Mouse (Mus musculus) lung, embryonic 15.5 days (tissue): Measurements from ENCODE around the gene Zc3h18. TPM values are rescaled to one million over a fixed set of nuclear protein-coding genes. Genes with fewer than 3 reads are reported as not detected.

Experiments used
- ATAC-seq: fragments of 200-750 bp; cut with Nextera tagmentation; 2 replicates; pipeline ENCODE4 v1.8.0; 2017; ENCODE audit warnings: moderate number of reproducible peaks, borderline replicate concordance; ENCODE audit not compliant: low FRiP score, low TSS enrichment; ENCODE audit errors: extremely low read depth
- H3K27ac ChIP-seq: fragments of 300-500 bp; sonication (generic); 2 replicates; pipeline ENCODE4 v1.5.1; 2015; ENCODE audit warnings: moderate library complexity, mild to moderate bottlenecking, inconsistent platforms
- H3K27me3 ChIP-seq: fragments of 300-500 bp; sonication (generic); 2 replicates; pipeline ENCODE4 v1.6.1; 2015; ENCODE audit warnings: inconsistent platforms
- H3K36me3 ChIP-seq: fragments of 300-500 bp; sonication (generic); 2 replicates; pipeline ENCODE4 v1.6.1; 2015; ENCODE audit warnings: inconsistent platforms
- H3K4me1 ChIP-seq: fragments of 300-500 bp; sonication (generic); 2 replicates; pipeline ENCODE4 v1.6.1; 2015; ENCODE audit warnings: inconsistent platforms
- H3K4me2 ChIP-seq: fragments of 300-500 bp; sonication (generic); 2 replicates; pipeline ENCODE4 v1.6.1; 2015; ENCODE audit warnings: inconsistent platforms, mild to moderate bottlenecking, moderate library complexity
- H3K4me3 ChIP-seq: fragments of 300-500 bp; sonication (generic); 2 replicates; pipeline ENCODE4 v1.5.1; 2015; ENCODE audit warnings: mild to moderate bottlenecking, inconsistent platforms
- H3K9ac ChIP-seq: fragments of 300-500 bp; sonication (generic); 2 replicates; pipeline ENCODE4 v1.6.1; 2015; ENCODE audit warnings: inconsistent platforms
- H3K9me3 ChIP-seq: fragments of 300-500 bp; sonication (generic); 2 replicates; pipeline ENCODE4 v1.6.1; 2016; ENCODE audit warnings: inconsistent platforms
- WGBS: fragments of 180-500 bp; shearing (Covaris S2); methylation state at CpG from one replicate; pipeline ENCODE4 v1.1.7; 2015; 5-methylcytosine and 5-hydroxymethylcytosine counted together
- polyA plus RNA-seq: library from polyadenylated mRNA; unstranded; fragments of >200 nt; fragmentation: Nextera tagmentation; extraction: Ambion mirVana; gene quantifications from 2 replicates; pipeline ENCODE4 v1.2.1, GENCODE M21; 2015

Zc3h18 gene
- polyA plus RNA-seq, 1 experiment from 2014 or later = 55.1 TPM

DNA sequence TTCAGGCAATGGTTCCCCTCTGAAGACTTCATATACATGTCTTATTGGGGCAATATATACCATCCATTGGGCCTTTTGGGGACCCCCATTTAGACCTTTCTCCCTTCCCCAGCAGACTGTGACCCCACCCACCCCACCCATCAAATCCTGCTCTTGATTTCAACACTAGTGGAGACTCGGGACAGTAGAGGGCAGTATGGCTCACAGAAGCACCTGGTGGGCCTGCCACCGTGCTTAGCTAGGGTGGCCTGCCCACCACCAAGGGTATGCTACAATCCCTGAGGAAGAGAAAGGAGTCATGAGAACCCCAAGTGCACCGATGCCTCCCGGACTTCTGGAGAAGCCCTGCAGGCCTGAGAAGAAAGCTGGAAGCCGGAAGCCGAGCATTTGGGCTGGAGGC, 37.6 kb upstream of the Zc3h18 start:
- no peak overlapping the region for H3K4me2 ChIP-seq
- ATAC-seq = no peak
- 61% methylated on average over 6 of the region's 6 CpGs for WGBS
- H3K9ac ChIP-seq = no peak overlapping the region
- H3K27me3 ChIP-seq = peaks cover 58% of the 10 kb centered on the region
- H3K36me3 ChIP-seq = peaks cover 4% of the 10 kb centered on the region; the same call in 1 of the 2 replicates
- peaks cover 28% of the 10 kb centered on the region for H3K4me1 ChIP-seq
- no peak overlapping the region for H3K4me3 ChIP-seq
- H3K27ac ChIP-seq = no peak overlapping the region
- H3K9me3 ChIP-seq = no peaks in the 10 kb centered on the region

DNA sequence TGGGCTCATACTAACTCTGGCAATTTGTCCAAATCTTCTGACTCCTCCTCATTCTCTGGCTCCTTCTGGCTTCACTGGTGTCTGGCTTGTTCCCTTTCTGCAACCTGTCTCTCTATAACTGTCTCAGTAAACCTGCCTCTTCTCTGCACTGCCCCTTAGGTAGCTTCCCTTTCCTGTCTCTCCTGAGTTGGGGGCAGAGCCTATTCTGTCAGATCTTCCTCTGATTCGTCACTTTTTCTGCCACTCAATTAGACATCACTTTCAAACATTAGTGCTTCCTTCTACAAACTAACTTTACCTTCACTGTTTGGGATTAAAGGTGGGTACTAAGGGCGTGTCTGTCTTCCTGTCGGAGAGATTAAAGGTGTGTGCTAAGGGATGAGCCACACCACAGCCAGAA, 35.6 kb upstream of the Zc3h18 start:
- Histone ChIP-seq H3K4me2 (no peak overlapping the region), H3K9ac (no peak overlapping the region), H3K4me1 (peaks cover 34% of the 10 kb centered on the region), H3K36me3 (no peaks in the 10 kb centered on the region), H3K27me3 (peaks cover 48% of the 10 kb centered on the region), H3K4me3 (no peak overlapping the region), H3K9me3 (no peaks in the 10 kb centered on the region), H3K27ac (no peak overlapping the region)
- no peak for ATAC-seq
- WGBS = 86% methylated on average over 3 of the region's 3 CpGs

DNA sequence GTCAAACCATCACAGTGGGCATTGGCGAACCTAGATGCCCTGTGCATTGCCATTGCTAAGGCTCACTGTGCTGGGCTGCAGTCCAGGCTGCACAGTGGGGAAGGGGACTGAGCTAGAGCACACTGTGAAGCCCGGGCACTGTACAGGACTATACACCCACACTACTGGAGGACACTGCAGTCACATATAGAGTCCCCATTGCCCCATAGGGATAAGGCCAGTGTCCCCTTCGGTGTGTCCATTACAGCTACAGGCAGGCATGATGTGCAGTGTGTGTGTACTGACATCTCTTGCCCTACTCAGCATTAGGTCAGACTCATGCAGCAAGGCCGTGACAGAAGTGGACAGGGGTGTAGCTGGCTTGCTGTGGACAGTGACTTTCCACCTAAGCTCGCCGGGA, 34.6 kb upstream of the Zc3h18 start:
- no peaks in the 10 kb centered on the region for H3K9me3 ChIP-seq
- 80% methylated on average over 6 of the region's 6 CpGs for WGBS
- H3K27me3 ChIP-seq = peaks cover 42% of the 10 kb centered on the region
- no peak overlapping the region for H3K4me3 ChIP-seq
- no peak overlapping the region for H3K27ac ChIP-seq
- no peak; the same call in 1 of the 2 replicates for ATAC-seq
- peaks cover 25% of the 10 kb centered on the region for H3K4me1 ChIP-seq
- H3K9ac ChIP-seq = no peak overlapping the region
- no peak overlapping the region for H3K4me2 ChIP-seq
- H3K36me3 ChIP-seq = no peaks in the 10 kb centered on the region

DNA sequence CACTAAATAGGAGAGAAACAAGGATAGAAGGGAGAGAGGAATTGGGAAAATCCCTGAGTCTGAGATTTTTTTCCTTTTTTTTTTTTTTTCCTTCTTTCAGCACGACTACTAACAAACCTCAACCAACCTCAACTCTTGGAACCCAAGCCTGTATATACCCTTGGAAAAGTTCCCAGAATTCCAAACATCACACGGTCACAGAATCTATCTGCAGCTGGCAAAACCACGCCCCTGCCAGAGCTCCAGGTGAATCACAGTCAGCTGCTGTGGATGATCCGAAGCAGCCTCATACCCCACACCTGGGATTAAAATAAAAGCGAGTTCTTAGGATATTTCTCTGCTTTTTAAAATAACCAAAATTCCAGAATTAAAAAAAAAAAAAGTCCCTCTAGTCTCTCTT, 34.0 kb upstream of the Zc3h18 start:
- Histone ChIP-seq H3K36me3 (no peaks in the 10 kb centered on the region), H3K4me3 (no peak overlapping the region), H3K27ac (no peak overlapping the region), H3K4me2 (peak overlapping the region; percentile 53; the same call in 1 of the 2 replicates), H3K4me1 (peaks cover 24% of the 10 kb centered on the region), H3K27me3 (peaks cover 37% of the 10 kb centered on the region), H3K9me3 (no peaks in the 10 kb centered on the region), H3K9ac (no peak overlapping the region)
- no peak for ATAC-seq
- WGBS = 27% methylated on average over 5 of the region's 5 CpGs

DNA sequence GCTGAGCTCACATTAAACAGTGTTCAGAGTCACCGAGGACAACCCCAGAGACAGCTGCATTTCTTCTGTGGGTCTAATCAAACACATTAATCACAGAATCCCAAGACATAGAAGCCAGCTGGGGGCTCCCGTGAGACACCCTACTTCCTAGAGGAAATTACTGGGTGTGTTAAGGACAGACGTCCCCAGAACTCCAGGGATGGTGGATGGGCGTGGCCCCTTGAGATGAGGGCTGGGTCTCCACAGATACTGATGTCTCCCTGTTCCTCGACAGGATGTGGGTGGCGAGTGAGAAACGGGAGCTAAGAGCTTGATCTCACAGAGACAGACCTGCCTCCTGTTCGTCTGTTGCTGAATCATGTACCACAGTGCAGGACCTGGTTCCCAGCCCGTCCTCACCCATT, 33.6 kb upstream of the Zc3h18 start:
- peak overlapping the region; percentile 53 for H3K4me2 ChIP-seq
- no peak overlapping the region for H3K9ac ChIP-seq
- H3K27ac ChIP-seq = no peak overlapping the region
- ATAC-seq = no peak
- WGBS = 4% methylated on average over 9 of the region's 9 CpGs
- H3K36me3 ChIP-seq = no peaks in the 10 kb centered on the region
- H3K4me1 ChIP-seq = peaks cover 24% of the 10 kb centered on the region
- peak overlapping the region; percentile 18 for H3K4me3 ChIP-seq
- peaks cover 32% of the 10 kb centered on the region for H3K27me3 ChIP-seq
- no peaks in the 10 kb centered on the region for H3K9me3 ChIP-seq

DNA sequence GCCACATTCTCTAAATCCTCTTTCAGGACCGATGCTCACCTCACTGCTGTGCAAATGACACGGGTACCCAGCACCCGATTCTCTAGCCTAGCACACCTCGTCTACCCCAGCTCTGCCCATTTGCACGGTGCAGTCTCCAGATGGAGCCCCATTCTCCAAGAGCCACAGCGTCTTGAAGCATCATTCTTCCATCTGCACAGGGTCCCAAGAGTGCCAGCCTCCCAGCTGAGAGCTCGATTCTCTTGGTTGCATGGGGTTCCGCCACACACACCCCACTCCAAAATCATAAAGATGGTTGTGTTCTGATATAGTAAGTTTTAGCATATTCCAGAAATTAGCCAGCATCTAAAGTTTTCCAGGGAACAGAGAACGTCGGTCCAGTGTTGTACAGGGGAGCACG, 33.1 kb upstream of the Zc3h18 start:
- Histone ChIP-seq H3K9ac (0 out of 2 replicates have a peak overlapping the region, but pooled peaks have one; percentile 8), H3K27me3 (peaks cover 27% of the 10 kb centered on the region), H3K27ac (0 out of 2 replicates have a peak overlapping the region, but pooled peaks have one; percentile 29), H3K4me2 (peak overlapping the region; percentile 53), H3K36me3 (no peaks in the 10 kb centered on the region), H3K4me1 (peaks cover 24% of the 10 kb centered on the region), H3K9me3 (no peaks in the 10 kb centered on the region), H3K4me3 (peak overlapping the region; percentile 18)
- no peak for ATAC-seq
- WGBS = 5% methylated on average over 11 of the region's 11 CpGs

DNA sequence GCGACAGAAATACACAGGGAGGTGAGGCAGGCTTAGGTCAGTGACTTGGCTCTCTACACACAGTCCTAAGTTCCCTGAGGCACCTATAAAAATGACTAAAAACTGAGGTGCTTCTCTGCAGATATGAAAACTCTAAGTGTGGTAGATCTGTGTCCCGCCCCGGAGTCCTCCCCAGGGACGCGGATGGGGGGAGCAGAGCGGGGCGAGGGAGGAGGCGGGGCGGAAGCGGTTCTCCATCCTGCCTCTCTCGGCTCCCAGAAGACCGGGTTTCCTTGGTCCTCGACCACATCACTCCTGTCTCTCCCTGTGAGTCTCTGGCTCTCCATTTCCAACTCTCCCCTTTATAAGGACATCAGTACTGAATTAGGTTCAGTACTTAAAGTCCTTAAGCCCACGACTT, 32.7 kb upstream of the Zc3h18 start:
- Histone ChIP-seq H3K4me2 (peak overlapping the region; percentile 53), H3K27me3 (peaks cover 26% of the 10 kb centered on the region), H3K36me3 (no peaks in the 10 kb centered on the region), H3K4me1 (peaks cover 24% of the 10 kb centered on the region), H3K9ac (peak overlapping the region; percentile 8; the same call in 1 of the 2 replicates), H3K4me3 (peak overlapping the region; percentile 18), H3K27ac (0 out of 2 replicates have a peak overlapping the region, but pooled peaks have one; percentile 29), H3K9me3 (no peaks in the 10 kb centered on the region)
- ATAC-seq = no peak
- under 1% methylated on average over 14 of the region's 14 CpGs for WGBS

DNA sequence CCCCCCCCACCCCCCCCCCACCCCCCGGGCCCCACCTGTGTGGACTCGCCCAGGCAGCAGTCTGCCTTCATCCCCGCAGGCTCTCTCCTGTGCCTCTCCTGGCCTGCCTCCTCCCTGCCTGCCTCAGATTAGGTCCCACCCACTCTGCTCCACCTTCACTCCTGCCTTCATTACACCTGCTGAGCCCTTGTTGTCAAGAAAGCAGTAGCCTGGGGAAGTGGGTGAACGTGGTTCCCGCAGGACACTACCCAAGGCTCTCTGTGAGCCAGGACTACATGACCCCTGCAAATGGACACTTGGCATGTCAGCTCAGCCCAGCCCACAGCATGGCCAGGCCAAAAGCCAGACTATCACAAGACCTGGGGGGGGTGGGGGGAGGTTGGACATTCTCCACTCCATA, 32.2 kb upstream of the Zc3h18 start:
- Histone ChIP-seq H3K4me1 (peaks cover 24% of the 10 kb centered on the region), H3K36me3 (no peaks in the 10 kb centered on the region), H3K4me2 (peak overlapping the region; percentile 53), H3K9ac (no peak overlapping the region), H3K9me3 (no peaks in the 10 kb centered on the region), H3K27me3 (peaks cover 30% of the 10 kb centered on the region), H3K27ac (peak overlapping the region; percentile 15; the same call in 1 of the 2 replicates), H3K4me3 (no peak overlapping the region)
- WGBS = 2% methylated on average over 2 of the region's 5 CpGs
- ATAC-seq = peak; percentile 77; the same call in 1 of the 2 replicates

DNA sequence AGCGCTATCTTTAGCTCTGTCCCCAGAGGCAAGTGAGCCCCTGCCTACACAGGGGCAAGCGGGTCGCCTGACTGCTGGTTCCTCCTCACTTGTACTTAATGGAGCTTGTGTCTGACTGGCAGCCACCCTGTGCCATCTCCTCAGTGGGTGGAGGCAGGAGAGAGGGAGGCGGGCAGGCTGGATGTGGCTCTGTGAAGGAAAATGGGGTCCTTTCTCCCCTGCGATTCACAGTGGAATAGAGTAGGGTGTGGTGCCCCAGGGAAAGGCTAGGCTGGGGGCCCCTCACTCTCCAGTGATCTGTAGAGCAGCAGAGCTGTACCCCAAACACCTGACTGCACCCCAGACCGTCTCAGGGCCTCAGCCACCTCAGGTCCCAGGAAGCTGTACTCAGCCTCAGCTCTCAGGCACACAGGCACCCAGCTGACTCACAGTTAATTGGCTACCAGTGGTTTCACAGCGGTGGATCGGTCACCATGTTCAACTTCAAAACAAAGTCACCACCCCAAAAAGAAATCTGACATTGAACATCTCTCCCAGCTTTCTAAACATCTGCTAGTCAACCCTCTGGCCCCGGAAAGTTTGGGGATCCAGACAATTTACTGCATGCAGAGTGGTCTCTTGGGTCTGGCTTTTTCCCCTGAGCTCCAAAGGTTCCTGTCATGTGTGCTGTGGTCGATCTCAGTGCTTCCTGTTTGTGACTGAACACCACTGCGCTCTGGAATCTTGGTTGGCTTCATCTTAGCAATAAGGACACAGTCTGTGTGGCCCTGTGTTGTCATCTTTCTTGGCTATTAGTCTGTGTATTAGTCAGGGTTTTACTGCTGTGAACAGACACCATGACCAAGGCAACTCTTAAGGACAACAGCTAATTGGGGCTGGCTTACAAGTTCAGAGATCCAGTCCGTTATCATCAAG, 31.0 kb upstream of the Zc3h18 start:
- H3K4me2 ChIP-seq = no peak overlapping the region
- no peak overlapping the region for H3K9ac ChIP-seq
- H3K36me3 ChIP-seq = no peaks in the 10 kb centered on the region
- 55% methylated on average over 12 of the region's 12 CpGs for WGBS
- H3K27me3 ChIP-seq = peaks cover 41% of the 10 kb centered on the region
- no peak overlapping the region for H3K27ac ChIP-seq
- H3K9me3 ChIP-seq = no peaks in the 10 kb centered on the region
- H3K4me1 ChIP-seq = peaks cover 24% of the 10 kb centered on the region
- H3K4me3 ChIP-seq = no peak overlapping the region
- no peak for ATAC-seq

DNA sequence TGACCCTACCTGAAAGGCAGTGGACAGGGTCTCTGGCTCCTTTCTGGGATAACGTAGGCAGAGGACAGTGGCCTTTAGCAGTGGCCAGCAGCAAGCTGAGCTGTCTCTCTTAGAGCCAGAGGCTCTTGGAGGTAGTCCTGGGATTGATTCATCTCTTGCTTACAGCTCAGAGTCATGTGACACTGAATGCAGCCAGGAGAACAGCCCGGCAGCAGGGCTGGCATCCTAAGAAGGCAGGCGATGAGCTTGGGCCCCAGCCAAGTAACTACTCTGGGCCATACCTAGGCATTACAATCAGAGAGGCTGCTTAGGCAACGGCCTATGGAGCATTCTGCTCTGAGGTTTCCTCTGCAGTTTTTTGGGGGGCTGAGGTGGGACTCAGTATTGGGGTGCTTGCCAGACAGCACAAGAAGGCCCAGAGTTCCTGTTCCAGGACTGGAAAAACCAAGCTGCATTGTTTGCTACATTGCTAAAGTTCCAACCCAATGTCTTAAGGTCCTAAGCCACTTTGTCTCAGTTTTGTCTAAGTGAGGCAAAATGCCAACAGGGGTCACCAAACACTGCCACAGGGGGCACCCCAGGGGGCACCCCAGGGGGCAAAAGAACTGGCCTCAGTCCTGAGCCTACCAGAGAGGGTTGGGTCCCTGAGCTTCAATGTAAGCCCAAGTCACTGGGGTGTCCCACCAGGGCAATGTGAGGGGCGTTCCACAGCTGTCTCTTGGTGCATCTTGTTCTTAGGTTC, 28.4 kb upstream of the Zc3h18 start:
- peaks cover 50% of the 10 kb centered on the region for H3K27me3 ChIP-seq
- 59% methylated on average over 5 of the region's 5 CpGs for WGBS

DNA sequence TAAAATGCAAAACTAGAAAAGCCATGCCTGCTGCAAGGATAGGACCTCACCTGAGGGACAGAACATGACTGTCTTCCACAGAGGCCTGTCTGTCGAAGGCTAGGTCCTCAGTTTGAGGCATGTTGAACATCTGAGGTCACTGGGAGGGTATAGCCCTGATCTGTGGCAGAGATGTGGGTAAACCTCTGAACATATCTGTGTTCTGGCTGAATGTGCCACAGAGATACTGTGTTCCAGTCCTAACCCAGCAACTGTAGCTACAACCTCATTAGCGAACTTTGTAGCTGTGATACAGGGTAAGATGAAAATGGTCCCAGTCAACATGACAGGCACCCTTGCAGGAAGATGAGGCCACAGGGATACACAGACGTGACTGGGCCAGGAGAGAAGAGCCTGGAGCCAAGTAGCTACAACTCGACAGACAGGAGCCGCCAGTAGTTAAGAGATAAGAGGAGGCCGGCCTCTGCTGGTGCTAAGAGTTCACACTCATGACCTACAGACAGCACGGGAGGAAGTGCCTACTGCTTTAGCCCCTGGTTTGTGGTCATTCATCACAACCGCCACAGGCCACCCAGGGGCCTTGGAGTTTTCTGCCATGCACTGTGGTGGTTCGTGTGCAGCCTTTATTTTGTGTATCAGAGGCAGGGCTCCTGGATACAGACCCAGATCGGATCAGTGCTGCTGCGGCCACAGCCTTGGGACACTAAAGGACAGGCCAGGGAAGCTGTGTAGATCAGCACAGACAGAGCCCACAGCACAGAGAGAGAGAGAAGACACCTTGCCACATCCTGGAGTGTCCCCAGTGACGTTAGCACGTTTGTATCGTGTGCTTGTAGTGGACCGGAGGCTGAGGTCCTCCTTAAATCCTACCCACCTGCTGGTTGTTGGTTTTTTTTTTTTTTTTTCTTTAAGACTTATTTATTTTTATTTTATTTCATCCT, 26.8 kb upstream of the Zc3h18 start:
- peaks cover 3% of the 10 kb centered on the region; the same call in 1 of the 2 replicates for H3K4me1 ChIP-seq
- 18% methylated on average over 15 of the region's 15 CpGs for WGBS
- no peaks in the 10 kb centered on the region for H3K9me3 ChIP-seq
- H3K4me3 ChIP-seq = no peak overlapping the region
- no peaks in the 10 kb centered on the region for H3K36me3 ChIP-seq
- H3K9ac ChIP-seq = no peak overlapping the region
- H3K27ac ChIP-seq = no peak overlapping the region
- H3K4me2 ChIP-seq = no peak overlapping the region
- H3K27me3 ChIP-seq = peaks cover 40% of the 10 kb centered on the region
- no peak for ATAC-seq

More for the DNA sequence above, 28.4 kb upstream of the Zc3h18 start:
- no peaks in the 10 kb centered on the region for H3K36me3 ChIP-seq
- no peak for ATAC-seq
- no peak overlapping the region for H3K4me3 ChIP-seq
- H3K9ac ChIP-seq = no peak overlapping the region
- no peak overlapping the region for H3K4me2 ChIP-seq
- no peak overlapping the region for H3K27ac ChIP-seq
- H3K9me3 ChIP-seq = no peaks in the 10 kb centered on the region
- H3K4me1 ChIP-seq = peaks cover 18% of the 10 kb centered on the region
